Mouse (Mus musculus) right cerebral cortex, postnatal 36 days (tissue): Measurements from ENCODE around the gene Stum.
A peak's percentile ranks its signal among the peaks of the same experiment; 100 is the strongest.

Experiments
- DNase-seq, 2 experiments: peaks; one replicate each; pipeline ENCODE4 v3.0.0; 2022; ENCODE audit warnings: low spot score in 2 of 2, mixed read lengths in 1 of 2

Stum gene

DNA sequence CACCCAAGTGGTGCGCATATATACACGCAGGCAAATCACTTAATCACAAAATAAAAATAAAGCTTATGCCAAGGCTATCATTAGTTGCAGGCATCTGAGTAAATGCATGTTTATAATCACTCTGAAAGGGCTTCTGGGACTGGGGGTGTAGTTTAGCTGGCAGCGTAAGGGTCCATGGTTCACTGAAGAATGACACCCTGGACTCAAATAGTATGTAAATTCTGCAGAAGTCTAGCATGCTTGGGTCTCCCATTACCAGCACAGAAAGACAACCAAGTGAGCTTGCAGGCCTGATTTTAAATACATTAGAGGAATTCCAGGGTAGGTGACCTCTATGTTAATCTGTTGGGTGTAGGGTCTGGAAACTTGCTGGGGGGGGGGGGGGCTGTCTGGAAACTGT, 16.5 kb upstream of the Stum start:
- no peak for DNase-seq

DNA sequence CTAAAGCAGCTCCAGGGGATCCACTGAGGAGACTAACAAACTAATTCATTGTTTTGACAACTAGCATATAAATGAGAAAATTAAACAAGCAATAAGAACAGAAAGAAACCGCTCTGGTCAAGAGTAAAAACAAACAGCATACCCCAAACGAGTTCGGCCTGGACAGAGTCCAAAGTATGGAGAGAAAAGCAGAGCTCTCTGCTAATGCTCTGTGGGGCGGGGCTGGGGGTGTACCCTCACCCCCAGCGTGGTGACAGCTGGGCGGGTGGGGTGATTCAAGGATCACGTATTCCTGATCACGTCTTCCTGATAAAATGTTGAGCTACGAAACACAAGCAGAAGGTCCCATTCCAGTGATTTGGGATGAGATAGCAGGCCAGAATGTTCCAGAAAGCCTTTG, 9.5 kb upstream of the Stum start:
- DNase-seq, result no peak

- DNase-seq, result no peak
Observed at GRCm38 (mm10) chr1:180485346-180485745, 2.0 kb upstream of the Stum start.

- no peak for DNase-seq
Observed at GRCm38 (mm10) chr1:180482840-180483398, 385 bp downstream of the Stum start.

- DNase-seq, result no peak
Observed at GRCm38 (mm10) chr1:180481956-180482355, 1.3 kb downstream of the Stum start.

DNA sequence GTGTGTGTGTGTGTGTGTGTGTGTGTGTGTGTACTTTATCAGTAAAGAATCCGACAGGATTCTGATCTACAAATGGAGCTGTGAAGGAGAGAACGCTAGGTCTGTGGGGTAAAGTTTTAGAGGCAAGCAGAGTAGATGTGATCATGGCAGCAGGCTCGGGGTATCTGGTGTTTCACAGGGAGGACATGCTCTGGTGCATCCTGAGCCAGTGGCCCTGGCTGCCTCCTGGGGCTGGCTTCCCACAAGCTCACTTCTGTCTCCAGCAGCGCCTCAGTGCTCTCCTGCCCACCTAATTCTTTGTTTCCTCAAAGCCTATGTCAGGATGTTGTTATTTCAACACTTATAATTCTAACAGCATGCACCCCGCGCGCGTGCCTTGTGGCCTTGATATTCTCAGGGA, 2.0 kb downstream of the Stum start:
- no peak for DNase-seq

GRCm38 (mm10) chr1:180480325-180480724, 3.0 kb downstream of the Stum start:
- DNase-seq, result no peak

DNA sequence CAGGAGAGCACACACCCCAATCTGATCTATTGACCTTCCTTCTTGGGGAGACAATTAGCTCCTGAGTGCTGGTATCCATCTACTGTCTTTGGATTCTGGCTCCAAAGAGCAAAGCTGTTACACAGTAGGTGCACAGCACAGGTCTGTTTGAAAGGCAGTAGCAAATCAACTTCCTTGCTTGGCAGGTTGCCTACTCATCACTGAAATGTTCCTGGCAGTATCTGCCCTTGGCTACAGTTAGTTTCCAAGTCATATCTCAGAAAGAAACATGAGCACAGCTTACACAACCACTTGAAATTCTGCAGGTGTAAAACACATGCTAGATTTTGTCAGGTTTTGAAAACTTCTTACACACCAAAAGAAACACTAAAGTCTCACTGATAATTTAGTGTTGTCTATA, 9.7 kb downstream of the Stum start:
- DNase-seq, result no peak

GRCm38 (mm10) chr1:180468004-180468403, 15.3 kb downstream of the Stum start:
- DNase-seq, result no peak

GRCm38 (mm10) chr1:180465620-180466019, 17.7 kb downstream of the Stum start:
- DNase-seq, result peak; percentile 62 to 71

DNA sequence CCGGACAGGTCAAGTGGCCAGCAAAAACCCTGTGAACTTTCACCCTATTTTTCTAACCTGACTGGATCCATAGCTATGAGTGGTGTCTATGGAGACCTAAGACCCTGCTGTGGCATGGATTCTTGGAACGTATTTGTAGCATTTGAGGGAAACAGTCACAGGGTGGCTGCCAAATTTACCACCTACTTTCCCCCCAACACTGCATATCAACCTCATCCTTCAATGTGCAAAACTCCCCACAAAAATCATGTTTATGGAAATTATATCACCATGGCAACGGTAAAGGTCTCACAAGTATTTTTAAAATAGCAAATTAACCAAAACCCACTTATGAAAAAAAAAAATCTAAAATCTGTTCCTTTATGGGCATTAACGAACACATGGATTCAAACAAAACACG, 18.9 kb downstream of the Stum start:
- DNase-seq, result no peak

DNA sequence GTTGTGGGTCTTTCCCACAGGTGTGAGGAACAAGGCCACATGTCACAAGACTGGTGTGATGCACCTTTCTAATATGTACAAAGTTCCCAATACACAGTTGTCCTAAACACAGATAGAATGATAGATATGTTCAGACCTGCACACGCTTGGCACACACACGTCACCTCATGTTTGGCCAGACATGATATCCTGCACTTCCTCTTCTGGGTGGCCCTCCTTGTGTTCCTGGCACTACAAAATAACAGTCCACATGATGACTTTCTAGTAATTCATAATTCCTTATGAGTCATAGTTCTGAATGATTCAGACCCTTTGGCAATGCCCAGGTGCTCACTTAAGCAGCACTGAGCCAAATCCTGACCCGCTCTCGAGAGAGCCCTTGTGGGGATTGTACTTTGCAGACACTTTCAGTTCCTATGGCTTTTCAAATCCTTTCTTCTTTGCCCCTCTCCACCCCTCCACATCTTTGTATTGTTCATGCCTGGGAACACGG, 20.3 kb downstream of the Stum start:
- no peak for DNase-seq

DNA sequence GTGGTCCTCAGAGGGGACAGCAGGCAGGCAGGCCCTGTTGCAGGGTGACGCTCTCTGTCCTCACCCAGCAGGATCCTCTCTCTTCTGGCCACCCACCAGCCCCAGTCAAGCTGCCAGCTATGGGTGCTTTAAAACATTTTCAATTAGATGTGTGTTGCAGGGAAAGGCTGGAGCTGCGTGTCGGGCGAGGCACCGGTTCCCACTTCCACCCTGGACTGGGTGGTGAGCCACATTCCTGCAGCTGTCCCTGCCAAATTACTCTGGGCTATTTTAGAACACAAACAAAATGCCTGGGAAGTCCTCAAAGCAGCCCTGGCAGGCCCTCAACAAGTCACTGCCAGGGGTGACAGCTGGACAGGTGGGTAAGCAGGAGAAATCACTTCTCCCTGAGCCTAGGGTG, 20.9 kb downstream of the Stum start:
- peak; percentile 26 to 37 for DNase-seq

- no peak for DNase-seq
Observed at GRCm38 (mm10) chr1:180460721-180461120, 22.6 kb downstream of the Stum start.

DNA sequence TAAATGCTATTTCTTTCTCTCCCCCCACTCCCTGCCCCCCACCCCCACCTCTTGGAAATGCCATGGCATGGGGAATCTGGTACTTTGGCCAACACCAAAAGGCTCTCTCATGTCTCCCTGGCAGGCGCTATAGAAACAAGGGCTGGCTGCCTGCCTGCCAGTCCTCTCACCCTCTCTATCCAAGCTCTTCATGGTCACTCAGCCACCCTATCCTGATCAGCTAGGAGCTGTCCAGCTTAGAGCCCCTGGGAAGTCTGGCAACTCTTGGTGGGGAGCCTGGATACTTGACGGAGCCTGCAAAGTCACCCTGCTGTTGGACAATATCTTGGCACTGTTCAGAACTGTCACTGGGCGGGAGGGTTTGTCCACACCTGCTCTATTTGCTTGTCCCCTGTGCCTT, 24.6 kb downstream of the Stum start:
- no peak for DNase-seq

DNA sequence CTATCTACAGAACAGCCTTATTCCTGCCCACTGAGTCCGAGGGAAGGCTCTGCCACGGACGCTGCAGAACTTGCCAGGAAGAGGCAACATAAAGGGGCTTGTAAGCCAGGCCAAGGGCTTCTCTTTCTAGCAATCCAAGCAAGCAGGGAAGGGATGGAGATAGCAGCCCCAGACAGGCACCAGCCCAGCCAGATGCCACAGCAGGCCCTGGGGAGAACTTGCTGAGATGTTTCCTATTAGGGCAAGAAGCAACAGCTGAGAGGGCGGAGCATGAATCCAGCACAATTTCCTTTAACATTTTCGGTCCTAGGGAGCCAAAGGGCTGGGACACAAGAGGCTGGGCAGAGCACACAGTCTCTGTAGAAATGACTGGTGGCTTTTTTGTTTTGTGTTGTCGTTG, 25.0 kb downstream of the Stum start:
- no peak for DNase-seq

DNA sequence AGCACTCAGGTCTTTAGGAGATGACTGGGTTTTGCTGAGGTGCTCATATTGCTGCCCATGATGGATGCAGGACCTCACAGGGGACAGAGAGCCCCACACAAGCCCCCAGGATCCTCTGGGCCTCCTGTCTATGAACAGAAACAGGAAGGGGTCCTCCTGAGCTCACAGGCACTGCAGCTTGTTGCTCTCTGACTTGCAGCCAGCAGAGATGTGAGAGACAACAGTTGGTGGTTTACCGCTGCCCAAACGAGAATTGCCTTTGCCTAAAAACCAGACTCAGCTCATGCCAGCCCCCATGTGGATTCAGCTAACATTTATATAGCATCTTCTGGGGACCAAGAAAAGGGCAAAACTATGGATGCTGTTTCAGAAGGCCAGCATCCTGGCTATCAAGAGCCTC, 33.7 kb downstream of the Stum start:
- no peak for DNase-seq

DNA sequence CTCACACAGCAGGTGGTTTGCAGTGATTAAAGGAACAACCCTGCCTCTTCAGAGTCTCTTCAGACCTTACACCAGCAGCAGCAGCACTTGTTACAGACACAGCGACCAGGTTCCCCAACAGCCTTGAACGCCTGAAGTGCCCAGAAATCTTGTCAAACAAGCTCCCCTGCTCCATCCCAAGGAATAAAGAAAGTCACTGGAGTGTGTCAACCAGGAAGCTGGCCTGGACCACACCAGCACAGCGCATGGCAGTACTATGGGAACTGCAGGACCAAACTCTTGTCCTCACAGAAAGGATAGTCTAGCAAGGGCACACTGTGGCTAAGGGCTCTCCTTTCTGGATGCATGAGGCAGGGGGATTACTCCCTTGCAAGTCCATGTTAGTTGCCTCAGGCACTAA, 38.9 kb downstream of the Stum start:
- no peak for DNase-seq

DNA sequence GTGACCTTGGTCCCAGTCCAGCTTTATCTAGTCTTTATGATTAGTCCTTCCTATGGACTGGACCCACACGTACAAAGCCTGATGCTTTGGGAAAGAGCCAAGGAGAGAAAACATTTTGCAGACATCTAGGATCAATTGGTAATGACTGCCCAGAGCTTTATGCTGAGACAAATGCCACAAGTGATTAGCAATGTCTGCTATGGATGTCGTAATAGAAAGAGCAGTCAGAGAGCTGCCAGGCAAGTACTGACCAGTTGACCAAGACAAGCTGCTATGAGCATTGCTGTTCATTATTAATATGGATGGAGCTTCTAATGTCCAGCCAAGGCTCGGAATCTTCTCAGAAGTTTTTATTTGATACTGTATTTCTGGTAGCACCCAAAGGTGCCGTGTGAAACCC, 43.8 kb downstream of the Stum start:
- no peak for DNase-seq

GRCm38 (mm10) chr1:180434925-180435324, 48.4 kb downstream of the Stum start:
- DNase-seq, result no peak

DNA sequence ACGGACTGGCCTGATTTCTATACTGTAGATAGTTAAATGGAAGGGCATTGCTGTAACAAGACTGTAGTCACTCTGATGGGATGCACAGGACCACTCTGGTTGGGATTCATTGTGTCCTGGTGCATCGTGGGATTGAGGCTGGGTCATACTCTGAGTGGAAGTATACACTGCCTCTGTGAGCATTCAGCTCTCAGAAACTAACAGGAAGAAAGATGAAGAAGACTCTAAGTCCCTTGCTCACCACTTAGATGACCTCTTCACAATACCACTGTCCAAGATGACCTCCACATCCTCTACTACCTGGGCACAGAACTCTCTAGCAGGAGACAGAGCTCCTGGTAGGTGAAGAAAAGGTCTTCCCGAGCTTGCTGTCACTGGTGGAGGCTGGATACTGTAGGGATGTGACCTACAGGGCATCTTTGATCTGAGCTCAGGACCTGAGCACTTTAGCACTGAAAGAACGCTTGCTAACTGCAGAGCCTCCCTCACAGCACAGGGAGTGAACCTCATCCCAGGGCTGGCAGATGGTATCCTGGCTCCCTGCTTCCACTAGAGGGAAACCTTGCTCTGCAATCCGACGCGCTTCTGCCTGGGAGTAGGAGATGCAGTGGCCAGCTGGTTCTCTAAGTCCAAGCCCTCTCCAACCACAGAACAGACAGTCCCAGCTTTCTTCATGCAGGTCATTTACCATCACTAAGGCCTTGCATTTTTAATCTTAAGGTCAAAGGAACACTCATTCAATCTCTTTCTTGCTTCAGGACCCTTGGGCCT, 49.3 kb downstream of the Stum start:
- DNase-seq, result peak in 1 of 2 experiments; percentile 49

GRCm38 (mm10) chr1:180433098-180433538, 50.2 kb downstream of the Stum start:
- DNase-seq, result no peak

GRCm38 (mm10) chr1:180431833-180432232, 51.5 kb downstream of the Stum start:
- no peak for DNase-seq
